Mouse (Mus musculus) adrenal gland, postnatal 4 days (tissue): Measurements from ENCODE around the gene Fam222b. TPM values are rescaled to one million over a fixed set of nuclear protein-coding genes. Genes with fewer than 3 reads are reported as not detected.
"Not testable (repeated sequence)": the region's sequence is repeated elsewhere in the genome, so short reads cannot be mapped to it uniquely, and the experiment has no call there.

Experiments used
- DNase-seq, 2 experiments: peaks; one replicate each; pipeline ENCODE4 v3.0.0; 2021 to 2022; ENCODE audit warnings: low spot score in 2 of 2, mixed read lengths in 2 of 2
- long read RNA-seq, 2 experiments: library from polyadenylated mRNA; stranded (forward); transcript quantifications; one replicate each; pipeline ENCODE4 v2.0.0; 2021
- total RNA-seq, 2 experiments: library from RNA; stranded (reverse); gene quantifications; 2 replicates each; pipeline ENCODE4 v1.2.3; 2021

The Fam222b gene
- total RNA-seq = 10 to 100 TPM; 20.3 to 22.1 TPM
- long read RNA-seq, experiment 1, transcript Fam222b-201 (3 exons, 3,258 nt) = major isoform, 5 of 11 reads
- long read RNA-seq, experiment 1, partial matches to known transcripts = 0 of 11 reads
- long read RNA-seq, experiment 1, other reads (novel, unspliced or antisense) = 2 of 11 reads
- long read RNA-seq, experiment 2, partial matches to known transcripts = 0 of 9 reads
- long read RNA-seq, experiment 2, other reads (novel, unspliced or antisense) = 7 of 9 reads

GRCm38 (mm10) chr11:78094504-78095143, at the start of gene Fam222b:
Gene Fam222b (plus strand): TSS chr11:78094660.
- DNase-seq = peak; percentile 80 to 89

DNA sequence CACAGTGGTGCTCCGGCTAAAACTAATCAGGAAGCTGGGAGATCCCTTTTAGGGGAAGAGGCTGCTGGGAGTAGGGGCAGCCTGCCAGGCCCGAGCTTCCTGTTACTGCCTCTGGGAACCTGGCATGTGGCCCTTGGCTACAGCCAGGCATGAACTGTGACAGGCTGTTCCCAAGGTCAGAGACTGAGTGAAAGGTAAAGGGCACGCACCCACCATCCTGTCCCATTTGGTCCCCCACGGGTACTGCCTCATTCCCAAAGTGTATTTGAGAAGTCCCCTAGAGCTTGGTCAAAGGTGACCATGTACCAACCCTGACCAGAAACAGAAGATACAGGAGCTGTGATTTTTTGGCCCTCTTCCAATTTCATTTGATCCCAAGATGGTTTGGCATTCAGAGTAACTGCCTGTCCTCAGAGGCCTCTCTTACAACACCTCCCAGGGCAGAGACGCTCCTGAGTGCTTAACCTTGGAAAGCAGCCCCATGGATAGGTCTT, 49.7 kb upstream of the Fam222b start:
- DNase-seq = peak; percentile 35 to 65

- DNase-seq = not testable (repeated sequence)
Observed at GRCm38 (mm10) chr11:78048637-78049036, 45.8 kb upstream of the Fam222b start.

DNA sequence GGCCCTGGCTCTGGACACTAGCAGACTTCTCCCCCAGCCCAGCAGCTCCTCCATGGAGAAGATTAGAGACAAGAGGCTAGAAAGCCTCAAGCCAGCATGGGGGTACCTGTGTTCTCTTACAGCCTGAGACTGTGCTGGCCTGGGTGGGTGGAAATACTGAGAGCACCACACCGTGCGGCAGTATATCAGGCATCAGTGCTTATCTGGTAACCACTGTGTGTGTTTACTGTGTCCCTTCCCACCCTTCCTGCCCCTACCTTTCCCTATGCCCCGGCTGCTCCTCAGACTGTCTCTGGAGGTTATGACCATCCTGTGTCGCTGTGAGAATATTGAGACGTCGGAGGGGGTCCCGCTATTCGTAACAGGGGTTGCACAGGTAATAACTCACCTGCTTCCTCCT, 41.4 kb upstream of the Fam222b start:
- DNase-seq = no peak

DNA sequence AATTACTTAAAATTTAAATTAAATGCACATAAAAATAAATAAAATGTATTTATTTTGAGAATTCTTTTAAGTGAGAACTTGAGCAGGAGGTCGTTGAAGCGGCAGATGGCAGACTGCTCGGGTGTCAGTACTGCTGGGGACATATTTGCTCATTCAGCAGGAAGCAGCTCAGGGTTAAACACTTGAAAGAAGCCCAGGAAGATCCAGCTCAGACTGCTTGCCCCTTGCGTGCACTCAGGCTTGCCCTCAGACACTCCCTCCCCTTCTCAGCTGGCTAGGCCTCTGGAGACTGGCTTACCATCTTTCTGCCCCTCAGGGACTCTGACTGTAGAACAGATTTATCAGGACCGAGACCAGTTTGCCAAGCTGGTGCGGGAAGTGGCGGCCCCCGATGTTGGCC, 37.5 kb upstream of the Fam222b start:
- DNase-seq = no peak

GRCm38 (mm10) chr11:78059833-78060757, 34.4 kb upstream of the Fam222b start:
- peak; percentile 50 to 63 for DNase-seq

- no peak for DNase-seq
Observed at GRCm38 (mm10) chr11:78062563-78062962, 31.9 kb upstream of the Fam222b start.

GRCm38 (mm10) chr11:78065906-78066305, 28.6 kb upstream of the Fam222b start:
- DNase-seq = no peak

GRCm38 (mm10) chr11:78066641-78067040, 27.8 kb upstream of the Fam222b start:
- DNase-seq = no peak

DNA sequence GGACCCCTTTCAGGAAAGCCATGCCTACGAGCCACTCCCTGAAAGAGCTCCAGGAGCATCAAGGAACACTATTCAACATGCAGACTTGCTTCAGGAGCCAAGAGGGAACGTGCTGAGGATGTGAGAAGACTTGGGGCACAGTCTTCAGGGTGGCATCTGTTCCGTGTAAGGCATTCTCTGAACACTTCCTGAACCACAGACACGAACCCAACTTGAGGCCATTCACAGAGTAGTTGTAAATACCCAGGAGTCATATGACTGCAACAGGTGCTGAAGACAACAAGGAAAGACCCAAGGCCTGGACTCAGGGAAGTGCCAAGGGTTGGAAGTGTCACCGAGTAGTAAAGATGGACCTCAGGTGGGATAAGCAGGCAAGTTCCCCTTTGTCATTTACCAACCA, 26.9 kb upstream of the Fam222b start:
- no peak for DNase-seq

GRCm38 (mm10) chr11:78069130-78069529, 25.3 kb upstream of the Fam222b start:
- DNase-seq = no peak

GRCm38 (mm10) chr11:78069646-78070045, 24.8 kb upstream of the Fam222b start:
- no peak for DNase-seq

- DNase-seq = no peak
Observed at GRCm38 (mm10) chr11:78071938-78072337, 22.5 kb upstream of the Fam222b start.

DNA sequence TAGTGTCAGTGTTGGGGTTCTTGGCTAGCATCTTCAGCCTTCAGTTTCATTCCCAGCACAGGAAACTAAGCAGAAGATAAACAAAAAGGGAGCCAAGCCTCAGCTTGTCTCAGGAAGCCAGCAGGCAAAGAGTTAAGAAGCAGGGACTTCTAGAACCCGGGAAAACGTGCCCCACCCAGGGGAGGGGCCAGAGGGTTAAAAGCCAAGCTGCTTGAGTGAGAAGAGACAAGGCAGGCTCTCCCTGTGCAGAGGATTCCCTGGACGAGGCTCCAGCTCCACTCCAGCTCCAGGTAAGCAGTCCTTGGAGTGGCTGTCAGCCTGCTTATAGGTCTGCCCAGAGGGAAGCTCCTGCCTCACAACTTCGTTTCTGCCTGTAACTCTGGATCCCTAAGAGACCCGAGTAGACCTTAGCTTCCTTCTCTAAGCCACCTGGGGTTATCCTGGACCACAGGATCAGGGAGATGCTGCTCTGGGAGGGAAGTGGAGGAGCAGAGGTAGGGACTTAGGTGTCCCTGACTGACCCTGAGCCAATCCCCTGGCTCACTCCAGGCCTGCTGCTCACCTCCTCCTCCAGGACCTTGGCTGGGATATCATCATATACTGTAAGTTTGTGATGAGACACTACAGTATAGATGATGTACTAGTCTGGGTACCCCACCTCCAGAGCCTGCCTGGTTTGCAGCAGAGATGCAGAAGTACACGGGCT, 21.9 kb upstream of the Fam222b start:
- DNase-seq = no peak

GRCm38 (mm10) chr11:78073577-78074276, 20.7 kb upstream of the Fam222b start:
- DNase-seq = no peak

DNA sequence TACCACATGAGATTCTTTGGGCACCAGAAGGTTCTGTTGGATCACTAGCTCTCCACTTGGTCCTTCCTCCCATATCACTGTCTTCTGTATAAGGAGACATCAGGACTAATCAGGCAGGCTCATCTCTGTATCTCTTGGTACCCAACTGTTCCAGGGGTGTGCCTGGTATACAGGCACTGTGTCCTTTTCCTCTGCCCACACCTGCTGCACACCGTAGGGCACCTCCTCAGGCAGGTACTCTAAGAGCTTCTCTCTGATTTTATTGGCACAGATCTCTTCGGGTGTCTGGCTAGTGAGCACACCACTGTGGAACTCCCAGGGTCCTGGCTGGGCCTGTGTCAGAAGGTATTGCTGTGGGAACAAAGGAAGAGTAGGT, 20.2 kb upstream of the Fam222b start:
- DNase-seq = no peak

GRCm38 (mm10) chr11:78074666-78075065, 19.8 kb upstream of the Fam222b start:
- DNase-seq = no peak

DNA sequence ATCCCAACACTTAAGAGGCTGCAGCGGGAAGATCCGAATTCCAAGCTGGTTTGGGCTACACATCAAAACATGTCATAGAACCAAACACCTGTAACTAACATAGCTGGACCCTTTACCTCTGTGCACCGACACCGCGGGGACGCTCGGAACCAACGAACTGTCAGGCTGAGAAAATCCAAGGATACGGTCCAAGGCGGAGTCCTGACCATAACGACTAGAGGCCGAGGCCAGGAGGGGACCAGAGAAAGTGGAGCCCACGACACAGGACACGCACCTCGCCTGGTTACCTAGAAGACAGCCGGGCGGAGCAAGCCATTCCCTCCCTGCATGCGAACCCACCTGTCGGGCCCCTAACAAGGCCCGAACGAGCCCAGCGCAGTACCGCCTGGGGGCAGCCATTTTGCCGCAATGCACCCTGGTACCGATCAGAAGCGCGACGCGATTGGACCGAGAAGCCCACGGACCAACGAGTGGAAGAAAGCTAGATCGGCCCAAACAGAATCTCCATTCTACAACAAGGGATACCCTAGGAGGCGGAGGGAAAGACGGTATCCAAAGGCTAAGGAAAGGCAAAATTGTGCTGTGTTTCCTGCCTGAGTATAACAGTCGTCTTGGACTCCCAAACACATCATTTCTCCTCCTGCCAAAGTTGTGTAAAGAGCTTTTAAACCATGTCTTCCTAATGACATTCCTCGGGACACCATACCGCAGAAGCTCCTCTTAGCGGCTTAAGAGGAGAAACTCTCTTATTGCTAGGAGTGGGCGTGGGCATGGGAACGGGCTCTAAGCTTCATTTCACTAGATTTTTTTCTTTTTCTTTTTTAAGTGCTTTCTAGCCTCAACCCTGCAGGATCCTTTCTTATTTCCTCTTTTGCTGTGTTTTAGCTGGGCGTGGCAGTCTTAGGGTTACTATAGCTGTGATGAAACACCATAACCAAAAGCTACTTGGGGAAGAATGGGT, 14.2 kb upstream of the Fam222b start, which contains the start of gene Eral1:
TSS of gene Eral1 (minus strand) at position 423 of the 961 bp plus-strand sequence.
- DNase-seq = peak; percentile 60 to 65

DNA sequence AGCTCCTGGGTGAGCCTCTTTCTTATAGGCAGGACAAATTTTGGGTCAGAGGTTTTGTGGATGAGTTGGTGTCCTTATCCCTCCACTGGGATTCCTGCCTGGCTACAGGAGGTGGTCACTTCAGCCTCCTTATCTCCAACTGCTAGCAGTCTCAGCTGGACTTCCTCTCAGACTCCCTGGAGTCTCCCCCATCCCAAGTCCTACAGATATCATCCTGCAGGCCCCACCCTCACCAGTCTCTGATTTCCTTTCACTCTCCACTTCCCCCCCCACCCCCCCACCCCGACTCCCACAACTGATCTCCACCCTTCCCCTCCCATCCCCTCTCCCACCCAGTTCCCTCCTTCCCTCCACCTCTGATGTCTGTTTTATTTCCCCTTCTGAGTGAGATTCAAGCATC, 10.9 kb upstream of the Fam222b start:
- no peak for DNase-seq
